Mouse (Mus musculus) myocyte (in vitro differentiated cells): Measurements from ENCODE around the gene Ndufb2. TPM values are rescaled to one million over a fixed set of nuclear protein-coding genes. Genes with fewer than 3 reads are reported as not detected.

ENCODE experiments used
- H3K27me3 ChIP-seq: one replicate; pipeline ENCODE4 v1.6.1; 2011; ENCODE audit not compliant: control insufficient read depth, insufficient read depth, insufficient read length
- H3K36me3 ChIP-seq: one replicate; pipeline ENCODE4 v1.6.1; 2011; ENCODE audit not compliant: control insufficient read depth, insufficient read depth
- H3K4me2 ChIP-seq: one replicate; pipeline ENCODE4 v1.6.1; 2011; ENCODE audit warnings: low read depth, control low read depth
- H3K4me3 ChIP-seq: one replicate; pipeline ENCODE4 v1.5.1; 2011; ENCODE audit warnings: mild to moderate bottlenecking, control low read depth, moderate library complexity
- H3K79me2 ChIP-seq: one replicate; pipeline ENCODE4 v1.6.1; 2011; ENCODE audit not compliant: control insufficient read depth, insufficient read depth
- H3ac ChIP-seq: one replicate; pipeline ENCODE4 v1.6.1; 2011; ENCODE audit not compliant: control insufficient read depth, insufficient read length
- CEBPB ChIP-seq: IDR thresholded peaks from 2 replicates; pipeline ENCODE4 v1.6.1; 2011; ENCODE audit warnings: mild to moderate bottlenecking, moderate library complexity; ENCODE audit not compliant: poor library complexity, insufficient read depth, severe bottlenecking
- E2F4 ChIP-seq: IDR thresholded peaks from one replicate; pipeline ENCODE4 v1.6.1; 2011; ENCODE audit warnings: mild to moderate bottlenecking, control low read depth, moderate library complexity; ENCODE audit not compliant: insufficient read depth
- MAX ChIP-seq: IDR thresholded peaks from one replicate; pipeline ENCODE4 v1.6.1; 2011; ENCODE audit warnings: low read depth, mild to moderate bottlenecking, control low read depth
- MYOD1 ChIP-seq, 3 experiments: IDR thresholded peaks; one replicate each; pipeline ENCODE4 v1.6.1; 2011; ENCODE audit warnings: control low read depth in 2 of 3, low read depth in 2 of 3, mild to moderate bottlenecking in 2 of 3, moderate library complexity in 1 of 3; ENCODE audit not compliant: insufficient read length in 2 of 3, control insufficient read depth in 1 of 3
- MYOG ChIP-seq, 3 experiments: IDR thresholded peaks; one replicate each; pipeline ENCODE4 v1.6.1; 2011; ENCODE audit warnings: control low read depth in 2 of 3, low read depth in 2 of 3, mild to moderate bottlenecking in 2 of 3; ENCODE audit not compliant: insufficient read length in 2 of 3, control insufficient read depth in 1 of 3, insufficient read depth in 1 of 3
- POLR2A ChIP-seq: IDR thresholded peaks from one replicate; pipeline ENCODE4 v1.6.1; 2011; ENCODE audit warnings: low read depth, mild to moderate bottlenecking, control low read depth, moderate library complexity; ENCODE audit not compliant: insufficient read length
- POLR2AphosphoS2 ChIP-seq: IDR thresholded peaks from one replicate; pipeline ENCODE4 v1.6.1; 2011; ENCODE audit warnings: low read depth, control low read depth; ENCODE audit not compliant: insufficient read length
- REST ChIP-seq: IDR thresholded peaks from one replicate; pipeline ENCODE4 v1.6.1; 2011; ENCODE audit warnings: mild to moderate bottlenecking, control low read depth, moderate library complexity; ENCODE audit not compliant: insufficient read depth, insufficient read length
- SRF ChIP-seq: IDR thresholded peaks from one replicate; pipeline ENCODE4 v1.6.1; 2011; ENCODE audit warnings: low read depth; ENCODE audit not compliant: control insufficient read depth, insufficient read length
- TCF3 ChIP-seq: IDR thresholded peaks from one replicate; pipeline ENCODE4 v1.6.1; 2011; ENCODE audit warnings: low read depth, control low read depth; ENCODE audit not compliant: insufficient read length
- USF1 ChIP-seq: IDR thresholded peaks from one replicate; pipeline ENCODE4 v1.6.1; 2011; ENCODE audit warnings: low read depth, mild to moderate bottlenecking, control low read depth, moderate library complexity
- polyA plus RNA-seq: library from polyadenylated mRNA; unstranded; fragments of >200 nt; fragmentation: generic; extraction: Trizol; gene quantifications from one replicate; pipeline ENCODE4 v1.2.1, GENCODE M21; 2012; ENCODE audit warnings: missing spikeins

Ndufb2 gene
- polyA plus RNA-seq, 1 experiment: 267 TPM

DNA sequence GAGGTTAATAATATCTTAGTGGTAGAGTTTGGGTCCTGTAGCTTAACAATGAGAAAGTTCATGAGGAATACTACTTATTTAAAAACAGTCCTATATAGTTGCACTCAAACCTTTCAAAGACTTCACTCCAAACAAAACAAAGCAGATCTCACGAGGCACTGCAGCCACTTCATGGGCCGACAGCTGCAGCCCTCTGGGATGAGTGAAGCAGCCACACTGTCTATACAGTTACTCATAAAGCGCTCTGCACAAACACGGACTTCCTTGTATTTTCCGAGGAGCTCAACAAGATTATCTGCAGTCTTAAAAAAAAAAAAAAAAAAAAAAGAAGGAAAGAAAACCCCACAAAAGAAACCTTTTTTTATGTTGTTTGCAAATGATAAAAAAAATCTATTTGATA, 15.0 kb downstream of the Ndufb2 start:
- Histone ChIP-seq H3K27me3 (no peaks in the 10 kb centered on the region), H3K4me3 (no peak overlapping the region), H3K36me3 (peaks cover 5% of the 10 kb centered on the region), H3K4me2 (no peak overlapping the region), H3ac (no peak overlapping the region), H3K79me2 (no peaks in the 10 kb centered on the region)
- no peak for TF ChIP-seq MYOD1 (IDR thresholded peaks at IDR 0.05; ENCODE audit: control insufficient read depth in 1 of 3, insufficient read length in 2 of 3, low read depth in 2 of 3)
- TF ChIP-seq POLR2A: no peak
- no peak for TF ChIP-seq TCF3
- no peak for TF ChIP-seq E2F4
- no peak for TF ChIP-seq MYOG (IDR thresholded peaks at IDR 0.05; ENCODE audit: control insufficient read depth in 1 of 3, insufficient read depth in 1 of 3, insufficient read length in 2 of 3, low read depth in 2 of 3)
- no peak for TF ChIP-seq MAX

DNA sequence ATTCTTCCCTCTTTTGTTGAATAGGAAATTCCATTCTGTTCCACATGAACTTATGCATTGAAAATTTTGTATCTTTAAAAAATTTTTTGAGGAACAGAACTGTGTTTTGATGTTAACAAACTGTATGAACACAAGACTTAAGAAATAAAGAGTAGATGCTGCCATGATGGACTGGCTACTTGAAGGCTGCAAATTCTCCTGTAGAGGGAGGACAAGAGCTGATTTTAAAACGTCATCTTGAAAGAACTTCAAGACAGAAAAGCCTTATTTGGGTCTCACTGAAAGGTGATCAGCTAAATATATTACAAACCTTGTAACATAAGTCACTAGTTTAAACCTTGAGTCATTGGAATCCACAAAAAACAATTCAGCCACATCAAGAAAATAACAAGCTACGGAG, 17.8 kb downstream of the Ndufb2 start:
- Histone ChIP-seq H3K36me3 (peaks cover 11% of the 10 kb centered on the region), H3K4me2 (no peak overlapping the region), H3K27me3 (no peaks in the 10 kb centered on the region), H3ac (no peak overlapping the region), H3K79me2 (no peaks in the 10 kb centered on the region), H3K4me3 (no peak overlapping the region)
- TF ChIP-seq MYOG (IDR thresholded peaks at IDR 0.05; ENCODE audit: control insufficient read depth in 1 of 3, insufficient read depth in 1 of 3, insufficient read length in 2 of 3, low read depth in 2 of 3) (no peak), USF1 (no peak), POLR2A (no peak), REST (no peak), MYOD1 (IDR thresholded peaks at IDR 0.05; ENCODE audit: control insufficient read depth in 1 of 3, insufficient read length in 2 of 3, low read depth in 2 of 3) (no peak)

DNA sequence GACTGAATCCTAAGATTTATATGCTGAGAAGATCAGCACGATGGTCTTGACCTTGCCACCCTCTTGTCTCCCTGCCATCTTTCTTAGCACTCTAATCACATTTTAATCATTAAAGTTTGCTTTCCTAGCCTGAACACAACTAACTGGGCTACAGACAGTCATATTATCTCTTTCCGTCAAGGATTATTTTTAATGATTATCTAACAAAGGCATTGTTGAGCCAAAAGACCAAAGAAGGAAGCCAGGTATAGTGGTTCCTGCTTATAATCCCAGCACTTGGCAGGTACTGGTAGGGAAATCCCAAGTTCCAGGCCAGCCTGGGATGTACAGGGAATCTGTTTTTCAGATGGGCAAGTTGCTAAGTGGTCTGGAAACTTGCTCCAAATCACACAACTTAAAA, 18.9 kb downstream of the Ndufb2 start:
- Histone ChIP-seq H3K4me2 (no peak overlapping the region), H3K4me3 (no peak overlapping the region), H3K79me2 (no peaks in the 10 kb centered on the region), H3ac (no peak overlapping the region), H3K27me3 (no peaks in the 10 kb centered on the region), H3K36me3 (peaks cover 11% of the 10 kb centered on the region)
- TF ChIP-seq SRF (no peak), POLR2AphosphoS2 (no peak), CEBPB (no peak)

Other genes starting within 250 kb of the Ndufb2 start
- gene Slc37a3, start 214.9 kb upstream of the Ndufb2 start, polyA plus RNA-seq: 18.3 TPM
- not detected for gene Rab19, start 211.4 kb upstream of the Ndufb2 start, polyA plus RNA-seq
- 34.7 TPM for gene Mkrn1, start 172.1 kb upstream of the Ndufb2 start, polyA plus RNA-seq
- 8.4 TPM for gene Dennd2a, start 34.7 kb upstream of the Ndufb2 start, polyA plus RNA-seq
- gene Adck2, start 18.7 kb upstream of the Ndufb2 start, polyA plus RNA-seq: 11.0 TPM
- gene Gm42420, start 6.8 kb upstream of the Ndufb2 start, polyA plus RNA-seq: 0.22 TPM
- gene Braf, start 132.9 kb downstream of the Ndufb2 start, polyA plus RNA-seq: 2.7 TPM
- gene Mrps33, start 218.4 kb downstream of the Ndufb2 start, polyA plus RNA-seq: 113 TPM